Mouse (Mus musculus): ENCODE data around the gene Ankrd34a.

- TF ChIP-seq CTCF (conservative IDR thresholded peaks at IDR 0.05; ENCODE audit: low read length): no peak
- TF ChIP-seq POU5F1 (IDR thresholded peaks at IDR 0.05; ENCODE audit: borderline replicate concordance, low read length): no peak
- no peak for TF ChIP-seq NANOG (IDR thresholded peaks at IDR 0.05; ENCODE audit: borderline replicate concordance, low read length)
Observed at GRCm38 (mm10) chr3:96557694-96558093, 38.7 kb upstream of the Ankrd34a start, which contains the start of gene Txnip.

Measured in E14TG2a.4 (cell line).